Mouse (Mus musculus) left cerebral cortex, adult 9 months (tissue): ENCODE measurements around the gene Tmem125.
"Not testable (repeated sequence)": the region's sequence is repeated elsewhere in the genome, so short reads cannot be mapped to it uniquely, and the experiment has no call there.

Source experiments
- DNase-seq, 2 experiments: peaks; one replicate each; pipeline ENCODE4 v3.0.0; 2022; ENCODE audit warnings: low spot score in 2 of 2

Gene Tmem125

GRCm38 (mm10) chr4:118543592-118544260 lies at the start of gene Tmem125:
Gene Tmem125 (minus strand): TSS chr4:118544044.
- peak in 1 of 2 experiments; percentile 32 for DNase-seq

GRCm38 (mm10) chr4:118589733-118590130 lies 45.9 kb upstream of the Tmem125 start:
- DNase-seq = no peak

GRCm38 (mm10) chr4:118589053-118589732 lies 45.3 kb upstream of the Tmem125 start:
- no peak for DNase-seq

- no peak for DNase-seq
These were observed 38.8 kb upstream of the Tmem125 start for GRCm38 (mm10) chr4:118582629-118583028.

- no peak for DNase-seq
These were observed 37.7 kb upstream of the Tmem125 start for GRCm38 (mm10) chr4:118581508-118581907.

- DNase-seq = no peak
These were observed 35.5 kb upstream of the Tmem125 start for GRCm38 (mm10) chr4:118579313-118579712.

GRCm38 (mm10) chr4:118576097-118576496 lies 32.3 kb upstream of the Tmem125 start:
- DNase-seq = peak in 1 of 2 experiments; percentile 93

GRCm38 (mm10) chr4:118571441-118571840 lies 27.6 kb upstream of the Tmem125 start:
- DNase-seq = peak; percentile 61 to 81

- no peak for DNase-seq
These were observed 25.5 kb upstream of the Tmem125 start for GRCm38 (mm10) chr4:118569320-118569719.

GRCm38 (mm10) chr4:118568709-118569108 lies 24.9 kb upstream of the Tmem125 start:
- no peak for DNase-seq

- peak in 1 of 2 experiments; percentile 62 for DNase-seq
These were observed 22.4 kb upstream of the Tmem125 start for GRCm38 (mm10) chr4:118566161-118566676.

GRCm38 (mm10) chr4:118564926-118565279 lies 21.1 kb upstream of the Tmem125 start:
- DNase-seq = no peak

- no peak for DNase-seq
These were observed 20.4 kb upstream of the Tmem125 start for GRCm38 (mm10) chr4:118564062-118564925.

GRCm38 (mm10) chr4:118553039-118553649 lies 9.3 kb upstream of the Tmem125 start:
- DNase-seq = peak in 1 of 2 experiments; percentile 21

GRCm38 (mm10) chr4:118548130-118548480 lies 4.3 kb upstream of the Tmem125 start:
- not testable (repeated sequence) for DNase-seq

- peak; percentile 56 to 65 for DNase-seq
These were observed 3.7 kb upstream of the Tmem125 start for GRCm38 (mm10) chr4:118547424-118548129.

- no peak for DNase-seq
These were observed 740 bp upstream of the Tmem125 start for GRCm38 (mm10) chr4:118544441-118545127.

GRCm38 (mm10) chr4:118543158-118543530 lies 700 bp downstream of the Tmem125 start:
- DNase-seq = peak in 1 of 2 experiments; percentile 67

GRCm38 (mm10) chr4:118542510-118543157 lies 1.2 kb downstream of the Tmem125 start:
- DNase-seq = peak in 1 of 2 experiments; percentile 32

GRCm38 (mm10) chr4:118539904-118540303 lies 3.9 kb downstream of the Tmem125 start:
- DNase-seq = no peak
